Mouse (Mus musculus) lung, embryonic 16.5 days (tissue): ENCODE data around the gene Gsc2. TPM values are rescaled to one million over a fixed set of nuclear protein-coding genes. Genes with fewer than 3 reads are reported as not detected.
"Not testable (repeated sequence)": the region's sequence is repeated elsewhere in the genome, so short reads cannot be mapped to it uniquely, and the experiment has no call there.

ENCODE experiments used
- ATAC-seq: fragments of 200-750 bp; cut with Nextera tagmentation; 2 replicates; pipeline ENCODE4 v1.8.0; 2017; ENCODE audit warnings: low read depth, mild to moderate bottlenecking, moderate library complexity
- H3K27ac ChIP-seq: fragments of 300-500 bp; sonication (generic); 2 replicates; pipeline ENCODE4 v1.5.1; 2014; ENCODE audit warnings: mild to moderate bottlenecking, control low read depth, low read length
- H3K27me3 ChIP-seq: fragments of 300-500 bp; sonication (generic); 2 replicates; pipeline ENCODE4 v1.6.1; 2014; ENCODE audit warnings: low read depth, low read length, mixed read lengths; ENCODE audit not compliant: control insufficient read depth, insufficient read depth
- H3K36me3 ChIP-seq: fragments of 300-500 bp; sonication (generic); 2 replicates; pipeline ENCODE4 v1.6.1; 2014; ENCODE audit warnings: low read length; ENCODE audit not compliant: control insufficient read depth, insufficient read depth
- H3K4me1 ChIP-seq: fragments of 300-500 bp; sonication (generic); replicated peaks from 2 replicates; pipeline ENCODE4 v1.6.1; 2014; ENCODE audit warnings: low read length, mixed read lengths; ENCODE audit not compliant: control insufficient read depth, insufficient read depth
- H3K4me2 ChIP-seq: fragments of 300-500 bp; sonication (generic); 2 replicates; pipeline ENCODE4 v1.6.1; 2014; ENCODE audit warnings: low read depth, low read length, control low read depth
- H3K4me3 ChIP-seq: fragments of 300-500 bp; sonication (generic); 2 replicates; pipeline ENCODE4 v1.5.1; 2014; ENCODE audit warnings: mild to moderate bottlenecking, low read length, control low read depth
- H3K9ac ChIP-seq: fragments of 300-500 bp; sonication (generic); 2 replicates; pipeline ENCODE4 v1.6.1; 2014; ENCODE audit warnings: low read length, control low read depth
- H3K9me3 ChIP-seq: fragments of 300-500 bp; sonication (generic); 2 replicates; pipeline ENCODE4 v1.6.1; 2016; ENCODE audit warnings: low read length; ENCODE audit not compliant: control insufficient read depth
- WGBS: fragments of 180-500 bp; shearing (Covaris S2); extraction: QIAGEN DNeasy Blood & Tissue Kit; methylation state at CpG from one replicate; pipeline ENCODE4 v1.1.7; 2014; 5-methylcytosine and 5-hydroxymethylcytosine counted together
- polyA plus RNA-seq: library from polyadenylated mRNA; unstranded; fragments of >200 nt; fragmentation: Nextera tagmentation; extraction: Ambion mirVana; gene quantifications from 2 replicates; pipeline ENCODE4 v1.2.1, GENCODE M21; 2015

The Gsc2 gene
- not detected in 2 replicates for polyA plus RNA-seq

GRCm38 (mm10) chr16:17914307-17915249 is at the start of gene Gsc2:
Gsc2 (minus strand) TSS chr16:17915059.
- Histone ChIP-seq H3K9me3 (no peaks in the 10 kb centered on the region), H3K9ac (0 out of 2 replicates have a peak within 1 kb of the TSS, but pooled peaks have one; percentile 27), H3K4me1 (peaks cover 16% of the 10 kb centered on the region), H3K27me3 (peaks cover 64% of the 10 kb centered on the region), H3K27ac (no peak within 1 kb of the TSS), H3K4me2 (peak within 1 kb of the TSS; percentile 74), H3K36me3 (no peaks in the 10 kb centered on the region), H3K4me3 (peak within 1 kb of the TSS; percentile 47)
- no peak for ATAC-seq
- WGBS: under 1% methylated on average over 96 of the region's 106 CpGs

- Histone ChIP-seq H3K4me1 (no peaks in the 10 kb centered on the region), H3K36me3 (no peaks in the 10 kb centered on the region), H3K4me3 (no peak overlapping the region), H3K4me2 (no peak overlapping the region), H3K9me3 (no peaks in the 10 kb centered on the region), H3K27me3 (no peaks in the 10 kb centered on the region), H3K27ac (no peak overlapping the region), H3K9ac (no peak overlapping the region)
- ATAC-seq: no peak
- 58% methylated on average over 7 of the region's 7 CpGs for WGBS
Measured at GRCm38 (mm10) chr16:17962091-17962490, 47.2 kb upstream of the Gsc2 start.

- not testable (repeated sequence) for H3K4me1 ChIP-seq, H3K27me3 ChIP-seq, H3K9me3 ChIP-seq, H3K4me3 ChIP-seq, H3K4me2 ChIP-seq, ATAC-seq, H3K9ac ChIP-seq, H3K36me3 ChIP-seq, H3K27ac ChIP-seq
- 95% methylated on average over 15 of the region's 17 CpGs for WGBS
Measured at GRCm38 (mm10) chr16:17956052-17956638, 41.3 kb upstream of the Gsc2 start.

- 88% methylated on average over 3 of the region's 4 CpGs for WGBS
Measured at GRCm38 (mm10) chr16:17951618-17952017, 36.8 kb upstream of the Gsc2 start.

GRCm38 (mm10) chr16:17950068-17950467 is 35.2 kb upstream of the Gsc2 start:
- no peaks in the 10 kb centered on the region for H3K9me3 ChIP-seq
- no peak overlapping the region for H3K9ac ChIP-seq
- no peak for ATAC-seq
- H3K27me3 ChIP-seq: no peaks in the 10 kb centered on the region
- H3K4me3 ChIP-seq: no peak overlapping the region
- peaks cover 2% of the 10 kb centered on the region; the same call in 1 of the 2 replicates for H3K4me1 ChIP-seq
- 53% methylated on average over 4 of the region's 4 CpGs for WGBS
- no peak overlapping the region for H3K4me2 ChIP-seq
- H3K36me3 ChIP-seq: no peaks in the 10 kb centered on the region
- H3K27ac ChIP-seq: no peak overlapping the region

More at GRCm38 (mm10) chr16:17951618-17952017, 36.8 kb upstream of the Gsc2 start:
- ATAC-seq: no peak
- Histone ChIP-seq H3K27me3 (no peaks in the 10 kb centered on the region), H3K9me3 (no peaks in the 10 kb centered on the region), H3K36me3 (no peaks in the 10 kb centered on the region), H3K27ac (no peak overlapping the region), H3K4me2 (no peak overlapping the region), H3K9ac (no peak overlapping the region), H3K4me1 (no peaks in the 10 kb centered on the region), H3K4me3 (no peak overlapping the region)

- ATAC-seq: no peak
- no peak overlapping the region for H3K4me2 ChIP-seq
- H3K27me3 ChIP-seq: no peaks in the 10 kb centered on the region
- peaks cover 2% of the 10 kb centered on the region; the same call in 1 of the 2 replicates for H3K4me1 ChIP-seq
- WGBS: 42% methylated on average over 2 of the region's 2 CpGs
- H3K27ac ChIP-seq: no peak overlapping the region
- H3K9me3 ChIP-seq: no peaks in the 10 kb centered on the region
- no peak overlapping the region for H3K4me3 ChIP-seq
- H3K9ac ChIP-seq: 0 out of 2 replicates have a peak overlapping the region, but pooled peaks have one; percentile 4
- H3K36me3 ChIP-seq: no peaks in the 10 kb centered on the region
Measured at GRCm38 (mm10) chr16:17949421-17949877, 34.6 kb upstream of the Gsc2 start.

GRCm38 (mm10) chr16:17945081-17945831 is 30.4 kb upstream of the Gsc2 start:
- no peaks in the 10 kb centered on the region for H3K36me3 ChIP-seq
- H3K9ac ChIP-seq: 0 out of 2 replicates have a peak overlapping the region, but pooled peaks have one; percentile 1
- no peak overlapping the region for H3K4me3 ChIP-seq
- H3K27ac ChIP-seq: peak overlapping the region; percentile 7; the same call in 1 of the 2 replicates
- no peaks in the 10 kb centered on the region for H3K9me3 ChIP-seq
- H3K27me3 ChIP-seq: no peaks in the 10 kb centered on the region
- ATAC-seq: peak; percentile 76
- H3K4me1 ChIP-seq: peaks cover 2% of the 10 kb centered on the region; the same call in 1 of the 2 replicates
- 34% methylated on average over 7 of the region's 7 CpGs for WGBS
- no peak overlapping the region for H3K4me2 ChIP-seq

GRCm38 (mm10) chr16:17943466-17943865 is 28.6 kb upstream of the Gsc2 start:
- Histone ChIP-seq H3K9me3 (no peaks in the 10 kb centered on the region), H3K4me1 (peaks cover 9% of the 10 kb centered on the region), H3K27me3 (no peaks in the 10 kb centered on the region), H3K9ac (no peak overlapping the region), H3K4me2 (no peak overlapping the region), H3K27ac (no peak overlapping the region), H3K36me3 (no peaks in the 10 kb centered on the region), H3K4me3 (no peak overlapping the region)
- ATAC-seq: no peak
- 60% methylated on average over 8 of the region's 8 CpGs for WGBS
